Mouse (Mus musculus): ENCODE results near the gene Coro2a.
"Not testable (repeated sequence)": the region's sequence is repeated elsewhere in the genome, so short reads cannot be mapped to it uniquely, and the experiment has no call there.

The Coro2a gene

GRCm38 (mm10) chr4:46585041-46585810 is 16.8 kb downstream of the Coro2a start:
- DNase-seq (ENCODE audit: inconsistent age in 2 of 2, low spot score in 1 of 2), result no peak

- DNase-seq (ENCODE audit: inconsistent age in 2 of 2, low spot score in 1 of 2), result not testable (repeated sequence)
These were observed 17.5 kb downstream of the Coro2a start for GRCm38 (mm10) chr4:46584536-46584935.

GRCm38 (mm10) chr4:46584084-46584483 is 17.9 kb downstream of the Coro2a start:
- DNase-seq (ENCODE audit: inconsistent age in 2 of 2, low spot score in 1 of 2), result not testable (repeated sequence)

GRCm38 (mm10) chr4:46582024-46582423 is 20.0 kb downstream of the Coro2a start:
- not testable (repeated sequence) for DNase-seq (ENCODE audit: inconsistent age in 2 of 2, low spot score in 1 of 2)

- DNase-seq (ENCODE audit: inconsistent age in 2 of 2, low spot score in 1 of 2), result not testable (repeated sequence)
These were observed 20.4 kb downstream of the Coro2a start for GRCm38 (mm10) chr4:46581577-46581976.

GRCm38 (mm10) chr4:46580799-46581243 is 21.2 kb downstream of the Coro2a start:
- DNase-seq (ENCODE audit: inconsistent age in 2 of 2, low spot score in 1 of 2), result not testable (repeated sequence)

GRCm38 (mm10) chr4:46578796-46579346 is 23.1 kb downstream of the Coro2a start:
- peak in 1 of 2 experiments; percentile 63 for DNase-seq (ENCODE audit: inconsistent age in 2 of 2, low spot score in 1 of 2)

- no peak for DNase-seq (ENCODE audit: inconsistent age in 2 of 2, low spot score in 1 of 2)
These were observed 23.8 kb downstream of the Coro2a start for GRCm38 (mm10) chr4:46578228-46578627.

GRCm38 (mm10) chr4:46575509-46576284 is 26.3 kb downstream of the Coro2a start:
- DNase-seq (ENCODE audit: inconsistent age in 2 of 2, low spot score in 1 of 2), result not testable (repeated sequence)

GRCm38 (mm10) chr4:46574841-46575240 is 27.2 kb downstream of the Coro2a start:
- DNase-seq (ENCODE audit: inconsistent age in 2 of 2, low spot score in 1 of 2), result peak in 1 of 2 experiments; percentile 51

GRCm38 (mm10) chr4:46574024-46574753 is 27.8 kb downstream of the Coro2a start:
- DNase-seq (ENCODE audit: inconsistent age in 2 of 2, low spot score in 1 of 2), result no peak

GRCm38 (mm10) chr4:46572616-46573015 is 29.4 kb downstream of the Coro2a start:
- DNase-seq (ENCODE audit: inconsistent age in 2 of 2, low spot score in 1 of 2), result no peak

GRCm38 (mm10) chr4:46571744-46572143 is 30.3 kb downstream of the Coro2a start:
- no peak for DNase-seq (ENCODE audit: inconsistent age in 2 of 2, low spot score in 1 of 2)

GRCm38 (mm10) chr4:46569671-46570070 is 32.3 kb downstream of the Coro2a start:
- no peak for DNase-seq (ENCODE audit: inconsistent age in 2 of 2, low spot score in 1 of 2)

- no peak for DNase-seq (ENCODE audit: inconsistent age in 2 of 2, low spot score in 1 of 2)
These were observed 33.8 kb downstream of the Coro2a start for GRCm38 (mm10) chr4:46568169-46568568.

- no peak for DNase-seq (ENCODE audit: inconsistent age in 2 of 2, low spot score in 1 of 2)
These were observed 34.9 kb downstream of the Coro2a start for GRCm38 (mm10) chr4:46566931-46567671.

GRCm38 (mm10) chr4:46565393-46565955 is 36.5 kb downstream of the Coro2a start:
- no peak for DNase-seq (ENCODE audit: inconsistent age in 2 of 2, low spot score in 1 of 2)

- DNase-seq (ENCODE audit: inconsistent age in 2 of 2, low spot score in 1 of 2), result no peak
These were observed 37.8 kb downstream of the Coro2a start for GRCm38 (mm10) chr4:46564247-46564646.

GRCm38 (mm10) chr4:46563847-46564246 is 38.2 kb downstream of the Coro2a start:
- DNase-seq (ENCODE audit: inconsistent age in 2 of 2, low spot score in 1 of 2), result peak; percentile 70 to 76

GRCm38 (mm10) chr4:46562841-46563240 is 39.2 kb downstream of the Coro2a start:
- DNase-seq (ENCODE audit: inconsistent age in 2 of 2, low spot score in 1 of 2), result no peak
